Mouse (Mus musculus) retina, postnatal 7 days (tissue): ENCODE data around the gene 2310061I04Rik.
"Not testable (repeated sequence)": the region's sequence is repeated elsewhere in the genome, so short reads cannot be mapped to it uniquely, and the experiment has no call there.

Experiments used
- DNase-seq: peaks from one replicate; pipeline ENCODE4 v3.0.0-alpha.2; 2012; ENCODE audit warnings: low read depth, low spot score

The 2310061I04Rik gene

GRCm38 (mm10) chr17:35896781-35897643 is at the start of gene 2310061I04Rik:
2310061I04Rik (minus strand) TSS chr17:35897431.
- DNase-seq: peak; percentile 89

GRCm38 (mm10) chr17:35939941-35940340 is 42.7 kb upstream of the 2310061I04Rik start:
- DNase-seq: no peak

- no peak for DNase-seq
Measured at GRCm38 (mm10) chr17:35939108-35939507, 41.9 kb upstream of the 2310061I04Rik start.

DNA sequence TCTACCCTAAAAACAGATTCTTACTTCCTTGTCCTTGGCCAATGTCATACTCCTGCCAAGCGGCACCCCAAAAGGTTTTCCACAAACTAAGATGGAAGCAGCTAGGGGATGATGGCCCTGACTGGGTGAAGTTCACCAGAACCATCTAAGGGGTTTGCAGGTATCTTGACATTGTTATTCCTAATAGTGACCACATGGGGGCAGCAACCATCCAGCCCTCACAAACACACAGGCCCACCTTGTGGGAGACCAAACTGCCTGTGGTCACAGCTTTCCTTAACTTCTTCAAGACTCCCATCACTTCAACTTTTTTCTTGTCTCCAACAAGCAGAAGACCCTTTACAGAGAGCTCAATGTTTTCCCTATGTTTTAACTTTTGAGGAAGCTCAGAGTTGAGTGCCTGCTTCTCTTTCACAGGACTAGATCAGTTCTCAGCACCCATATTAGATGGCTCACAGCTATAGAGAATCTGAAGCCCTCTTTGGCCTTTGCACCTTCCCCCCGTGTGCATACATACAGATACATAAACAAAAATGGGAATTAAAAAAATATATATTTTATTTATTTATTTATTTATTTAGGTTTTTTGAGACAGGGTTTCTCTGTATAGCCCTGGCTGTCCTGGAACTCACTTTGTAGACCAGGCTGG is 40.6 kb upstream of the 2310061I04Rik start:
- DNase-seq: peak; percentile 50

- not testable (repeated sequence) for DNase-seq
Measured at GRCm38 (mm10) chr17:35935763-35936162, 38.5 kb upstream of the 2310061I04Rik start.

GRCm38 (mm10) chr17:35932608-35933007 is 35.4 kb upstream of the 2310061I04Rik start:
- DNase-seq: no peak

DNA sequence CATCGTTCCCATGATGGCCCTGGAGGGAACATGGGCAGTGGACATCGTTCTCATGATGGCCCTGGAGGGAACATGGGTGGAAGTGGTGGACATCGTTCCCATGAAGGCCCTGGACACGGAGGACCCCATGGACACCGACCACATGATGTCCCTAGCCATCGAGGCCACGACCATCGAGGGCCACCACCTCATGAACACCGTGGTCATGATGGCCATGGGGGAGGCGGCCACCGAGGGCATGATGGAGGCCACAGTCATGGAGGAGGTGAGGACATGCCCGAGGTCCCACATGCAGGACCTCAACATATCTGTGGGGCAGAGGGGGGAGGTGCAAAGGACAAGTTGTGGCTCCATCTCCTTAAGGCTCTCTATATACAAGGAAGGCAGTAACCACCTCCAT is 33.4 kb upstream of the 2310061I04Rik start:
- DNase-seq: no peak

- DNase-seq: no peak
Measured at GRCm38 (mm10) chr17:35929534-35929933, 32.3 kb upstream of the 2310061I04Rik start.

DNA sequence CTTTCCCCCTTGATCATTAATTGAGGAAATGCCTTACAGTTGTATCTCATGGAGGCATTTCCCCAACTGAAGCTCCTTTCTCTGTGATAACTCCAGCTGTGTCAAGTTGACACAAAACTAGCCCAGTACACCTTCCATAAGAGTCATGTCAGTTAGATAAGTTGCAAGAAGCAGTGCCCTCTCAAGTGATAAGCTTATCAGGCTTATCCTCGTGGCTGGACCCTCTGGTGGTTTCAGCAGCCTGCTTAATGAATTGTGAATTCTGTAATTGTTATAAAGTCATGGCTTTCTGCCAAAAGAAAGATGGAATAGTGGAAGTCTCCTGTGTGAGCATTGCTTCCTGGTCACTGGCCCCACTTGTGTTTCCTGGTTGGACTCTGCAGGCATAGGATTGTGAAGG is 30.2 kb upstream of the 2310061I04Rik start:
- no peak for DNase-seq

GRCm38 (mm10) chr17:35923281-35923680 is 26.1 kb upstream of the 2310061I04Rik start:
- DNase-seq: no peak

DNA sequence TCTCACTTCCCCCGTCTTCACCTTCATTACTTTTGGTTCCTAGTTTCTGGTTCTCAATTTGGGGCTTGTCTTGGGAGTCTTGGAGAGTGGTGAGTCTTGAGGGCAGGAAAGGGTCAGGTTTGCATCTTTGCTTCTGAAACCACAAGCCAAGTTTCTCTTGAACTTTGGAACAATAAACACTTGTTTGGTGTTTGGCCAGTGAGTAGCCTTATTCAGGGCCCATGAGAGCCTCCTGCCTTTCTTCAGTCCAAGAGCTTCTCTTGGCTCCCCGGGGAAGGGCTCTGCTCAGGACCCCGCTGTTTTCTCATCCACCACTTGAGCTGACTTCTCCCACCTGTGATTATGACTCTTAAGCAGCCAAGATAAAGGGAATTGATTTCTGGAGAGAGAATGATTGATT is 25.3 kb upstream of the 2310061I04Rik start:
- DNase-seq: no peak

DNA sequence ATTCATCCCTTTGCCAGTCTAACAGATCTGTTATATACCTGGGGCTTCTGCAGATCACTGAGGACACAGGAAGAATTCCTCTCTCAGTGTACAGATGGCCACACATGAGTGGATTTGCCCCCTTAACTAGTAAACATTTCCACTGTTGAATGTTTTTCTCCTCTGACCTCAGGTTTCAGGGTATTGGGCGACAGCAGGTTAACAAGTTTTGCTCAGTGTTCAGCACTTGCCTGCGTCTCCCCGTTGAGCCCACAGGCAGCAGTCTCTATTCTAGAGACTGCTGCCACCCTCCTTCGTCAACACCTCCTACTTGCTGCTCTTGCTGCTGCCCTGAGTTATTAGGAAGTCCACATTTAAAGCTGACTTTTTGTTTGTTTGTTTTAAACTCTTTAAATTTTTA is 24.5 kb upstream of the 2310061I04Rik start:
- DNase-seq: no peak

- DNase-seq: no peak
Measured at GRCm38 (mm10) chr17:35920862-35921562, 23.8 kb upstream of the 2310061I04Rik start.

- DNase-seq: no peak
Measured at GRCm38 (mm10) chr17:35920384-35920783, 23.2 kb upstream of the 2310061I04Rik start.

DNA sequence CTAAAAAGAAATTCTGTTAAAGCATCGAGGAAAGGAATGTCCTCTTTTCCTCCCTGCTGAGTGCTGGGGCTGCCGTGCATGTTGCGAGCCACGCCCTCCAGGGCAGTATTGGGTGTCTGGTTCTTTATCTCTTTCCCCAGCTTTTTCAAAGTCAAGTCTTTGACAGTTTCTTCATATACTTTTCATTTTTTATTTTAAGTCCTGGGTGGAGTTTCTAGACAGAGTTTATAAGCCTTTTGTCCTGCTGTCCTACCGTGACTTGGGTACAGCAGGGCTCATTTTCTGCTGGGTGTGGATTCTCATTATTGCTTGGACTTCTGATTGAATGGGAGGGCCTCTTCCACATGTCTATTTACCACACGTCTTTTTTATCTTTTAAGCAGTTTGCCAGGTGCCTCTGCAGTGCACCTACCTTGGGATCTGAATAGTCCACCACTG is 22.7 kb upstream of the 2310061I04Rik start:
- no peak for DNase-seq

DNA sequence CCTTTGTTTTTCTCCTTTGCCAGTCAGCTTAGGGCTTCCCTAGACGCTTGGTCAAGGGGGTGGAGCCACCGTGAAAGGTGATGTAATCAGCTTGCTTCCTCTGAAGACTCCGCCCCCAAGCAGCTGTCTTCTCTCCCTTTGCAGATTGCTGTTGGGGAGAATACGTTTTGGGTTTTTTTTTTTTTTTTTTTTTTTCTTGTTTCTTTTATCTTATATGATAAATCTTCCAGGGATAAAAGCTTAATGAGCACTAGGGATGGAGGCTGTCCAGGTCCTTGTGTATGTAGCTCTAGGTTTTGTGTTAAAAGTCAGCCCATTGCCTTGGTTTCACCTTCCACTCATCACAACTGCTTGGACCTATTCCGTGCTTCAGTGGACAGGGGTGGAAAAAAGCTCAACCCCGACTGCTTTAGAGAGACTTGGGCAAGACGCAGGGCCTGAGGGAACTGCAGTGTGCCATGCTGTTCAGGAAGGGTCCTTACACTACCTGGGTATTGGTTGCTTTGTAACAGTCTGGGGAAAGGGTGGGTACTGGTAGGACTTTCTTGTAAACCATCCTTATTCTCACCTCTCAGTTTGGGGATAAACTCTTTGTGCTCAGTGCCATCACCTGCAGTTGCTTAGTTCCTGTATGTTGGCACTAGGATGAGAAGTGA is 22.0 kb upstream of the 2310061I04Rik start:
- DNase-seq: peak; percentile 94

GRCm38 (mm10) chr17:35918276-35919059 is 21.2 kb upstream of the 2310061I04Rik start:
- DNase-seq: peak; percentile 41

DNA sequence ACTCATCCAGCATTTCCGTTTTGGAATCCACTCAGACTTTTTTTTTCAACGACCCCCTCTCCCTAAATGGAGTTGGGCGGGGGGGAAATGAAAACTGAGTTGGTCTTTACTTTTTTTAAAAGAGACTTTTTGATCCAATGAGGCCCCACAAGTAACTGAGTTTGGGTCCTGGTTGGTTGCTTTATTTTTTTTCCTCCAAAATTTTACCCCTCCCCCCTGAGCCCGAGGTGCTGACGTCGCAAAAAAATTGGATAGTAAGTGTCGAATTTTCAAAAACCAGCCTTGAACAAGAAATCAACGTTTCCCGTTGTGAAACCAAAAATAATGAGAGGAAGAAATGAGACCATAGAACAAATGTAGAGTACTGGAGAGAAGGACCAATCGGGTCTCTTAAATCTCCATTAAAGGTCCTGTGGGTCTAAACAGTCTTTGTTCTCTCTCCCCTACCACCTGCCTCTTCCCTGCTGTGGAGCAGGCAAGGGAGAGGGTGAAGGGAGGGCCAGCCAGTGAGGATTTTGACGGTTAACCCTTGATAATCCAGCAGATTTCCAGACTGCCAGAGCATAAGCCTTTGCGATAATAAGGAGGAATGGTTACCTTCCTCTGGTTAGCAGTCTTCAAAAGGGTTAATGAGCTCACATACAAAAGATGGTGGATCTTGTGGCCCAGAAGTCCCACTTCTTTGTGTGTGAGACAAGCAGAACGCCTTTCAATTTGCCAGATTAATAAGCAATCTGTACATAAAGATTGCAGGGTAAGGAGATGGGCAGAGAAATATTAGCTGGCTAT is 20.4 kb upstream of the 2310061I04Rik start:
- DNase-seq: peak; percentile 81

DNA sequence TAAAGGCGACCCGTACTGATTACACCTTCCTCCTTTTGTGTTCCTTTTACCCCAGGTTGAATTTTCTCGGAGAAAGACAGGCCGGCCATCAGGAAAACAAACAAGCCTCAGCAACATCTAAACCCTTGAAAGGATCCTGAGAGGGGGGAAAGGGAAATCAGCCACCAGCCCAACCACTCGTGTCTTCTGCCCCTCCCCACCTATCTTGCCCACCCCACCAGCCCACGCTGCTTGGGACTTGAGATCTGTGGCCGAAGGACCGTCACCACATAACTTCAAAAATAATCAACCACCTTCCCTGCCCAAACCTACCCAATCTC is 19.9 kb upstream of the 2310061I04Rik start:
- DNase-seq: no peak
